Mouse (Mus musculus) adrenal gland, postnatal 10 days (tissue): ENCODE measurements around the gene Ighmbp2. TPM values are rescaled to one million over a fixed set of nuclear protein-coding genes. Genes with fewer than 3 reads are reported as not detected.
"Not testable (repeated sequence)": the region's sequence is repeated elsewhere in the genome, so short reads cannot be mapped to it uniquely, and the experiment has no call there.

ENCODE experiments used
- DNase-seq: peaks from one replicate; pipeline ENCODE4 v3.0.0; 2021; ENCODE audit warnings: mixed read lengths
- microRNA-seq: library from miRNA; unstranded; fragments of <30 nt; microRNA quantifications from one replicate; pipeline ENCODE4 v1.2.0, GENCODE M21; 2021
- total RNA-seq, 2 experiments: library from RNA; stranded (reverse); gene quantifications; 2 replicates each; pipeline ENCODE4 v1.2.3; 2021

Gene Ighmbp2
- total RNA-seq, 2 experiments from 2014 or later: 5.8 to 8.4 TPM

DNA sequence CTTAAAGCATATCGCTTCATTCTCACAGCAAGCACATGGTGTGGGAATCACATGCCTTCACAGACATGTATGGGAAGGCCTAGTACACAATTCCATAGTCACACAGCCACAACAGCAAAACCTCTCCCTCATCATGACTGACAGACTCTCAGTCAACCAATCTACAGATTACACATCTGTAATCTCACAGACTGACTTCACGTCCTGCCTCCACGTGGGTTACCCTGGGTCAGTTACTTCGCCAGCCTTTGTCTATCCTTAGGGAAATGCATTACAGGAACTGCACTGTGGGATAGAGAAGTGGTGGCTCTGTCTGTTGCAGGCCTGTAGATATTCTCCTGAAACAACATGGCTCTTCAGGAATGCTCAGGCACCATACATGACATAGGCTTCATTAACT lies 931 bp downstream of the Ighmbp2 start:
- no peak for DNase-seq

DNA sequence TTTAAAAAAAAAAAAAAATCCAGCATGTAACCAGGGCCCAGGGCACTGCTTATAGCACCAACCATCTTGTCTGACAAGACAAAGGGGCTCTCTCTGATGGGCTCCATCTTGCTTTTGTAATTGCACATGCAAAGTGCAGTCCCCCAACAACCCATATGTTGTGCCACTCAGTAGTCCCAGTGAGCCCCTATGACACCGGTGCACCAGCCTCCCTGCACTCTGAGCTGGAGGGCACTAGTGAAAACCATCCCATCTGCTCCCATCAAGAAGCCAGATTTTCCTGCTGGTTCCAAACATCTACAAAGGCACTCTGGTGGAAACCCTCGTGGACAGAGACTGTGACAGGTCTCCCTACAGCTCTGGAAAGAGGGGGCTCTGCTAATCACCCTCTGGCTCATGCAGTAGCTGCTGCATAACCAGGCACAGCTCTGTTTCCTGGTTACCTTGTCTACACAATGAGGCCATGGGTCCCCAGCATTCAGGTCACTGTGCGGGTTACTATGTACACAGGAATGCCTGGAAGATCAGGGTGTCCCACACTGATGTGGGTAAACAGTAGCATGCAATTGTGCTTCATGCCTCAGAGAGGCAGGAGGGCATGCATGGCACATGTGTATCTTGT lies 7.0 kb downstream of the Ighmbp2 start:
- no peak for DNase-seq

DNA sequence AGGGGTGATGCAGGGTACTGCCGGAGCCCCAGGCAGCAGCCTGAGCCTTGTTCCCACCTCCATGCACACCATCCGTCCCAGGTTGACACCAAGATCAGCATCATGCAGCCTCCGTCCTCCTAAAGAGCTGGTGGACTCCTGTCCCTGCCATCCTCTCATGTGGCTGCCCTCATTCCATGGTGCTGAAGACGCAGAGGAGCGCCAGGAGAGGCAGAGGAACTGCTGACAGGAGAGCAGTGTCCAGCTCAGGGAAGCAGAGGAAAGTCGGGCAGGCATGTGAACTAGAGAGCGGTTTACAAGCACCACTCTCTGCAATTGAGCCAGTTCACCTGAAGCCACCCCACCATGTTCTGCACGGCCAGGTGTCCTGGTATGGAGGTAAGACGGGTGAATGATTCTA lies 9.5 kb downstream of the Ighmbp2 start:
- DNase-seq: no peak

DNA sequence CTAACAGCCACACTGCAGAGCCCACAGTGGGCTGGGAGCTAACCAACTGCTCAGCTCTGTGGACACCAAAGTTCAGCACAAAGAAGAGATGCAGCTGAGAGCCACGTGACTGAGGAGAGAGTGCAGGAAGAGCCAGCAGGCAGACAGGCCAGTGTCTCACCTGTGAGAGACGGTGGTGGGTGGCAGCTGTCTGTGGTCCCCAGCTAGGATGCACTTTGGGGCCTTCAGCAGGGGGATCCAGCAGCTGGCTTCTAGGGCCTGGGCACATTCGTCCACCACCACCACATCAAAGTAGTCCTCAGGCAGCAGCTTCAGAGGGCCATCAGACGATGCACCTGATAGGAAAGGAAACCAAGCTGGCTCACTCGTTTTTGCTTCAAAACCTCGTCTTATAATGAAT lies 11.5 kb downstream of the Ighmbp2 start:
- DNase-seq: no peak

DNA sequence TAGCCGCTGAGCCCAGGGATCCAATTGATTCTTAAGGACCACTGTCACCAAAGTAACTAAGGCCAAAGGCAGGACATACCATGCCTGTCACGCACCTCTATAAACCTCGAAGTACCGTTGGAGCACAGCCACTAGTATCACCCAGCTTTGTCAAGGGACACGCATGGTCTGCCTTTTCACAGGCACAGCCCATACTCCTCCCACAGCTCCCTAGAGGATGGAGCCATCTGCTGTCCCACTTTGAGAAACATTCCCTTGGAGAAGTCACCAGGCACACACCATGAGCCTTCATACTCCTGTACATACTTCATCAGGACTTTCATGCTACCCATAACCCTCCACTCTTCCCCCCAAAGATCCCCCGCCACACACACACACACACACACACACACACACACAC lies 13.0 kb downstream of the Ighmbp2 start:
- no peak for DNase-seq

DNA sequence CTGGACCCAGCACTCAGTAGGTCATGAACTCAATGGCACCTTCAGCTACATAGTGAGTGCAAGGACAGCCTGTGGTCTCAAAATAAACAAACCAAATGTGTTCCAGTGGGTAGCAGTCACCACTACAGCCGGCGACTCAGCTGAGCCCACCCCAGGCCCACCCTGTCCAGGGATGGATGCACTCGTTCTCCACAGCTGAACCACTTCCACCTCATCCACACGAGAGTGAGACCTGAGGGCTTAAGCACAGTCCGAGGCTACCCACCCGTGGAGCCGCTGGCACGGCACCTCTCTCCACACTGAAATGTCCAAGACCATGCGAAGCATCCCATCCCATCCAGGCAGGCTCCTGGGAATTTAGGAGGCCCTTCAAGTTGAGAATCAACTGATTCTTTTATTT lies 13.5 kb downstream of the Ighmbp2 start:
- DNase-seq: no peak

DNA sequence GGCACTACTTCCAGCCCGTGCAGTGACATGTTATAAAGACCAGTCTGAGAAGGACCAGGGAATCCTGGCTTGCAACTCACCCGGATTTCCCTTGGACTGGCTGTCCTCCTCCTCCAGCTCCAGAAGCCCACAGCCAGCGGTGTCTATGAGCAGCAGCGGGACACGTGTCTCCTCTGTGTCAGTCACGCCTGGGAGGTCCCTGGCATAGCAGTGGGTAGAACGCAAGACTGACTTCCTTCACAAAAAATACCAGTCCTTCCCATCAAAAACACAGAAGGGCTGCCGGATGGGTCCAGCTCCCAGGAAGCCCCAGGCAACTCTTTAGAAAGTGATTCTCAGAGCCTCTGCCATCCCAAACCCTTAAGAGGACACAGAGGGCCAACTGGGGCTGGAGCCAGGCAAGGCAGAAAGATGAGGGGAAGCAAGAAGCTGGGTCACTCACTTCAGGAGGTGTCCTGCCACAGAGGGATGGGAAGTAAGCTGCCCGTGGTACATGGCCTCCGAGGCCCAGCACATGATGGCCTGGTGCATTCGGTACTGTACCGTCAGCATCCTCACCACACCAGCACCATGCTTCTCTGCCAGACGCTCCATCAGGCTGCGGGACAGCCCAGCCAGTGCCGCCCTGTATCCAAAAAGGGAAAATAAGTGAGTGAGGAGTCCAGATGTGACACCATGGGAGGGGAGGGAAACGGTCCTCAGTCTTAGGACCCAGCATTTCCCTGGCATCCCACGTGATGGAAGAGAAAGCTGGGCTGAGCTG lies 14.4 kb downstream of the Ighmbp2 start:
- DNase-seq: no peak

DNA sequence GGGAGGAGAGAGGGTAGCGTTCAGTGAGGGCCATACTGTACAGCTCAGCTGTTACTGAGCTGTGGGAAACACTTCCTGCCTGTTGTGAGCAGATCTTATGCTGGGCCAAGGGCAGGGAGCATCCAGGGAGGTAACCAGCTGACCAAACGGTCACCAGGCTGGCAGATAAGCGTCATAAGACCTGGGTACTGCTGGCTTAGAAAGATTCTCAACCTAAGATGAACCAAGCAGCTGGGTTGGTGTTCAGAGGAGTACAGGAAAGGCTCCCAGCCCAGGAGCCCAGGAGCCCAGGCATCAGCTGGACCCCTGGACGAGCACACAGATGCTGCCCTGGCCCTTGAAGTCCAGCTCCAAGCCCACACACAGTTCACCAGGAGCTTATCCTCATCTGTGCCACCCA lies 15.5 kb downstream of the Ighmbp2 start:
- no peak for DNase-seq

DNA sequence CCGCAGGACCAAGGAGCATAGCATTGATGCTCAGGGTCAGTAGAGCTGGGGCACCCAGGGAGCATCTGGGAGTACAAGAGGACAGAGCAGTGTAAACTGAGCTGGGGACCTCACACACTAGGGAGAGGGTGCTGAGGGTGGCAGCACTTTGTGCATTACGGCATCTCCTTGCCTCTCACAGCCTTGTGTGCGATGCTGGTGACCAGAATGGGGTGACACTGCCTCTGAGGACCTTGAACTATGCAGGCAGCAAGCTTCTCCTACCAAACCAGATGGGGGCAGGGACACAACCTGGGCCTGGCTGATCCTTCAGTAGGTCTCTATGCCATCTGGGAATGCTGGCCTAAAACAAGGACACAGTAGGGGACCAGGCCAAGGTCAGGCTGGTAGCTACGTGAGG lies 16.1 kb downstream of the Ighmbp2 start:
- no peak for DNase-seq

DNA sequence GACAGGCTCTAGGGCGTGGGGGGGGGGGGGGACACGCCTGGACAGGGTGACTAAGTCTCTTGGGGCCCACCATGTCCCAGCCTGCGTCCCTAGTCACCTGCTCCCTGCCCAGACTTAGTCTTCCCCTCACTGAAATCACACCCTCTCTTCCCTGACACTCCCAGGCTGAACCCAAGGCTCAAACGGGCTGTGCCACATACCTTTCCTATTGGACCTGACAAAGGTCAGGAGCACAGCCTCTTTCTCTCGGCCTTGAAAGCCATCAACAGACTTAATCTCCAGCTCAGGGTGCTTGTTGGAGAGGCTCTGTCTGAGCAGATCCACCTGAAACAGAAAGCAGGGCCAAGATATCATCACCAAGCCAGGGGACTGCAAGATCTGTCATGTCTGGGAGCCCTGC lies 16.7 kb downstream of the Ighmbp2 start:
- DNase-seq: no peak

DNA sequence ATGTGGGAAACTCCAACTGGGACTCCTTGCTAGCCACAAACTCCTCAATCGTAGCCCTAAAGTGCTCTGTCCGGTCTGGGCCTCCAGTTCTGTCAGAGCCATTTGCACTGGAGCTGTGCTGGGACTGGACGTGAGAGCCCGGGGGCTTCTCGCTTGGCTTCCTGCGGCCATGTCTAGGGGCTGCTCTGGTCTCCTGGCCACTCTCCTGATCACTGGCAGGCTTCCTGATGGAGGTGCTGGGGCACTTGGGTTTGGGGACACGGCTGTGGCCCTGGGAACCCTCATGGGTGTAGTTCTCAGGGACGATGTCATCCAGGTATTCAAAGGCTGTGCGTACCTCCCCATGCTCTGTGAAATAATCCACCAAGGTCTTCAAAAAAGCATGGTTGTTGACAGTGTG lies 17.6 kb downstream of the Ighmbp2 start:
- no peak for DNase-seq

DNA sequence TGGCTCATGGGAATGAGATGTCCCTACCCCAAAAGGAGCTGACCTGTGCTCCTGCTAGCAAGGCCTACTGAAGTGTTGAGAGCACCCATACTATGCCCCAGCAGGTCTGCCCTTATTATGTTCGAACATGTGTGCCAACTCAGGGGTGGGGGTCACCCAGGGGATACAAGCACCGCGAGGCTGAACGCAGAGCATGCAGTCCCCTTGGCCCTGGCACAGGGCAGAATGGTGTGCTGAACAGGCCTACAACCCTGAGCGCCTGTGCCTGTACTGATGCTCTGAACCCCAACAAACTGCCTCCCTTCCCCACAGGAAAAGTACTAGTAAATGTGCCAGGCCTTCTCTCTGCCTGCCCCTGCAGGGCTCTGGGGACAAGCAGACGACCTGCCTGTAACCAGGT lies 18.5 kb downstream of the Ighmbp2 start:
- no peak for DNase-seq

DNA sequence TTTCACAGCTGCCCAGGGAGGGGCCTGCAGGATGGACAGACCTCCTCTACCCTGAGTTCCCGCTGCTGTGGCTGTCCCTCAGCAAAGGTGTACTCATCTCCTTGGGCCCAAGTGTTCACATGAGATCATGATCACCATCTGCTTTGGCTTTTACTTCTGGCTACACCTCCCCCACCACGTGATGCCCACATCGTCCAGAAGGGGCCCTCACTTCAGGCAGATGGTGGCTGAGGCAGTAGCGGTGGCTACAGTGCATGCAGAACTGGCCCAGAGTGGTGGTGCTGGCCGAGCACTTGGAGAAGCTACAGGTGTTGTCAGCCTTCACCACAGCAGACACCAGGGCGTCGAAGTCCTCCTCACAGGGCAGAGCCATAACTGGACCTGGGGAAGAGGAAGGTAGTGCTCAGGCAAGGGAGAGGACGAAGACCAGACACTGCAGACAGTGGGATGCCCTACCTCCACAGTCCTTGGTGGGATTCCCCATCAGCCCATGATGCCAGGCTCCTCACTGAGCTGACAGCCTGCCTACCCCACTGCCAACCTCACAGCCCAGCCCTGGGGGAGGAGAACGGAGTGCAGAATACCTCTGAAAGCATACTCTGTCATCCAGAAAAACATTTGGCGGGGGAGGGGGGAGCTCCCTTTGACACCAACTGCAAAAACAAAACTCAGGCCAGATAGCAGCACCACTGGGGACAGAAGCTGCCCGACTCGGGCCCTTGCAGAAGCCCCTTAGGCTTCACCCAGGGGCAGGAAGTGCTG lies 20.9 kb downstream of the Ighmbp2 start:
- DNase-seq: no peak

DNA sequence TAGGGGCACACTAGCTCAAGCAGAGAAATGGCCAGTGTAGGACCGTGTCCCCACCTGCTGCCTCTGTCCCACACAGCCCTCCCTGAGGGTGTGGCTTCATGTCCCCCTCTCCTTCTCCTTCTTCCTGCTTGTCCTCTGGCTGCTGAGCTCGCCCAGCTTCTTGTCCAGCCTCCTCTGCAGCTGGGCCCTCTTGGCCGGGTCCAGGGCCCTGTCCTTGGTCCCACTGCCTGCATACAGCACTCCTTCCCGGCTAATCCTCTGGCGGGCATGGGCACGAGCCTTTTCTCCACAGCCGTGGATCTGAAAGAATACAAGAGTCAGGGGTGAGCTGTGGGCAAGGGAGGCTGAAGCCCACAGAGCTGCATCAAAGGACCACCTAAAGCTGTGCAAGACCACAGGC lies 21.5 kb downstream of the Ighmbp2 start:
- DNase-seq: no peak

DNA sequence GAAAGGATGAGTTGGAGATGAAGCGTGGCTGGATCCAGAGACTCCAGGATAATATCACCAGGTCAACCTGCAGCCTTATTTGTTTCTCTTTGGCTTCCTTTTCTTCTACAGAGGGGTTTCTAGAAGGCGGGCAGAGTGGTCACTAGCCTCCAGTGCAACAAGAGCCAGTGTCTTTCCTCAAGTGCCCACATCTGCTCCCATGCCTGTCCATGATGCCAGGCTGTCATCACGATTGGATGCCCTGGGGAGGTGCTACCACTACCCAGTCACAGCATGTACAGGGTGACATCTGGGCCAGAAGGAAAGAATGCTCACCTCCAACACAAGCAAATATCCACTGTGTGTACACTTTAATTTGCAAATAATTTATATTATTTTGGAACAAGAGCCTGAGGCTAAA lies 22.2 kb downstream of the Ighmbp2 start:
- no peak for DNase-seq

DNA sequence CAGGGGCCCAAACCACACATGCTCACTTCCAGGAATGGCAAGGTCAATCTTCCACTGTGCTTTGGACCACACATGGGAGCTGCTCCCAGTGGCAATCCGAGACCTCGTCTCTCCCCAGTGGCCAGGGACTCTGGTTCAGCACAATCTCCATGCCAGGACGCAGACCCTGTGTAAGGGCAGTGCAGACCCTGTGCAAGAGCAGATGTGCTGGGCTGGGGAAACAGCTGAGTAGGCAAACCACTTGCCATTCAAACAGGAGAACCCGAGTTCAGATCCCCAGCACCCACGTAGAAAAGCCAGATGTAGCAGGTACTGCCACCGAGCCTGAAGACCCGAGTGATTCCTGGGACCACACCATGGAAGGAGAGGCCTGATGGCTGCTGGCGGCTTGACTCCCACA lies 22.8 kb downstream of the Ighmbp2 start:
- DNase-seq: no peak

DNA sequence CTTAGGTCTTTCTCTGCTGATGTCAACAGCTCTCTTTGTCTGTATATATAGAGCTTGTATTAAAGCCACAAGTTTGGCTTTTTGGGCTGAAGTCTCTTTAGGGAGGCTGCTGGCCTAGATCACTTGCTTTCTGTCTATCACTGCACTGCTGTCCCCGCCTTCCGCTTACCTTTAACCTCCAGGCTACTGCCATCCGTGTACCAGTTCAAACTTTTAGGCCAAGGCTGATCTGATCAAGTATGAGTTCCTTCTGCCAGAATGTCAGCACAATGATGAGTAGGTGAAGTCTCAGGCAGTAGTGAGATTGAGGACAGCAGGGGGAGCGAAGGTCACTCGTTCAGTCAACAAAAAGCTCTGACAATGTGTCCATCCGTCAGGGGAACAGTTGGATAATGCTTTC lies 57.6 kb downstream of the Ighmbp2 start:
- DNase-seq: peak; percentile 9

DNA sequence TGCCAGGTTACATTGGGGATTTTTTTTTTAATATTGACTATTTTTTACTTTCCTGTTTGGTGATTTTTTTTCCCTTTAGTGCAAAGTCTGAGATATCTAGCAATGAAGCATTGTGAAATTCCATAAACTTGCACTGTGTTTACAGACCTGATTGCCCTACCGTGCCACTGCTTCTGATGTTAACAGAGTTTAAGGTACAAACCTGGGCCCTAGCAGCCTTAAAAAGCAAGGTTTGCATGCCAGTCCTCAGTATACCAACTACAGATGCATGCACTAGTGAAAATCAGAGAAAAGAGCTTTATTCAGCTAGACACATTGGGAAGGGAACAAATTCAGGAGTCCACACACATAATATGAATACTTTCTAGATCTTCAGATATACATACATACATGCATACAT lies 67.9 kb downstream of the Ighmbp2 start:
- not testable (repeated sequence) for DNase-seq

Small RNAs within 50 kb of the gene (microRNA-seq; reads per million reads assigned to microRNA genes)
- not detected for gene Mir6984

Other genes starting within 250 kb of the Ighmbp2 start
- gene Mrpl21, start 116 bp downstream of the Ighmbp2 start, total RNA-seq: 10 to 100 TPM; 82.2 to 91.3 TPM
- 100 to 1,000 TPM; 173 to 277 TPM for gene Cpt1a, start 39.3 kb upstream of the Ighmbp2 start, total RNA-seq
- 1 to 10 TPM; 1.2 to 1.4 TPM for gene Tesmin, start 105.8 kb upstream of the Ighmbp2 start, total RNA-seq
- gene Gal, start 131.5 kb upstream of the Ighmbp2 start, total RNA-seq: 10 to 100 TPM; 15.8 to 18.0 TPM